Mouse (Mus musculus) myocyte (in vitro differentiated cells): ENCODE measurements around the gene Arhgef18. TPM values are rescaled to one million over a fixed set of nuclear protein-coding genes. Genes with fewer than 3 reads are reported as not detected.

Experiments
- H3K27me3 ChIP-seq: one replicate; pipeline ENCODE4 v1.6.1; 2011; ENCODE audit not compliant: control insufficient read depth, insufficient read depth, insufficient read length
- H3K36me3 ChIP-seq: one replicate; pipeline ENCODE4 v1.6.1; 2011; ENCODE audit not compliant: control insufficient read depth, insufficient read depth
- H3K4me2 ChIP-seq: one replicate; pipeline ENCODE4 v1.6.1; 2011; ENCODE audit warnings: low read depth, control low read depth
- H3K4me3 ChIP-seq: one replicate; pipeline ENCODE4 v1.5.1; 2011; ENCODE audit warnings: mild to moderate bottlenecking, control low read depth, moderate library complexity
- H3K79me2 ChIP-seq: one replicate; pipeline ENCODE4 v1.6.1; 2011; ENCODE audit not compliant: control insufficient read depth, insufficient read depth
- H3ac ChIP-seq: one replicate; pipeline ENCODE4 v1.6.1; 2011; ENCODE audit not compliant: control insufficient read depth, insufficient read length
- E2F4 ChIP-seq: IDR thresholded peaks from one replicate; pipeline ENCODE4 v1.6.1; 2011; ENCODE audit warnings: mild to moderate bottlenecking, control low read depth, moderate library complexity; ENCODE audit not compliant: insufficient read depth
- MYOD1 ChIP-seq, 3 experiments: IDR thresholded peaks; one replicate each; pipeline ENCODE4 v1.6.1; 2011; ENCODE audit warnings: control low read depth in 2 of 3, low read depth in 2 of 3, mild to moderate bottlenecking in 2 of 3, moderate library complexity in 1 of 3; ENCODE audit not compliant: insufficient read length in 2 of 3, control insufficient read depth in 1 of 3
- MYOG ChIP-seq, 3 experiments: IDR thresholded peaks; one replicate each; pipeline ENCODE4 v1.6.1; 2011; ENCODE audit warnings: control low read depth in 2 of 3, low read depth in 2 of 3, mild to moderate bottlenecking in 2 of 3; ENCODE audit not compliant: insufficient read length in 2 of 3, control insufficient read depth in 1 of 3, insufficient read depth in 1 of 3
- POLR2A ChIP-seq: IDR thresholded peaks from one replicate; pipeline ENCODE4 v1.6.1; 2011; ENCODE audit warnings: low read depth, mild to moderate bottlenecking, control low read depth, moderate library complexity; ENCODE audit not compliant: insufficient read length
- POLR2AphosphoS2 ChIP-seq: IDR thresholded peaks from one replicate; pipeline ENCODE4 v1.6.1; 2011; ENCODE audit warnings: low read depth, control low read depth; ENCODE audit not compliant: insufficient read length
- REST ChIP-seq: IDR thresholded peaks from one replicate; pipeline ENCODE4 v1.6.1; 2011; ENCODE audit warnings: mild to moderate bottlenecking, control low read depth, moderate library complexity; ENCODE audit not compliant: insufficient read depth, insufficient read length
- SRF ChIP-seq: IDR thresholded peaks from one replicate; pipeline ENCODE4 v1.6.1; 2011; ENCODE audit warnings: low read depth; ENCODE audit not compliant: control insufficient read depth, insufficient read length
- TCF12 ChIP-seq: IDR thresholded peaks from one replicate; pipeline ENCODE4 v1.6.1; 2011; ENCODE audit warnings: mild to moderate bottlenecking, control low read depth; ENCODE audit not compliant: poor library complexity, insufficient read depth, severe bottlenecking
- TCF3 ChIP-seq: IDR thresholded peaks from one replicate; pipeline ENCODE4 v1.6.1; 2011; ENCODE audit warnings: low read depth, control low read depth; ENCODE audit not compliant: insufficient read length
- USF1 ChIP-seq: IDR thresholded peaks from one replicate; pipeline ENCODE4 v1.6.1; 2011; ENCODE audit warnings: low read depth, mild to moderate bottlenecking, control low read depth, moderate library complexity
- polyA plus RNA-seq: library from polyadenylated mRNA; unstranded; fragments of >200 nt; fragmentation: generic; extraction: Trizol; gene quantifications from one replicate; pipeline ENCODE4 v1.2.1, GENCODE M21; 2012; ENCODE audit warnings: missing spikeins

The Arhgef18 gene
- polyA plus RNA-seq, 1 experiment = 10.7 TPM

- H3K79me2 ChIP-seq = peaks cover 6% of the 10 kb centered on the region
- H3K27me3 ChIP-seq = no peaks in the 10 kb centered on the region
- no peak overlapping the region for H3K4me2 ChIP-seq
- peaks cover 3% of the 10 kb centered on the region for H3K36me3 ChIP-seq
- no peak overlapping the region for H3ac ChIP-seq
- H3K4me3 ChIP-seq = no peak overlapping the region
- no peak for TF ChIP-seq POLR2AphosphoS2
- TF ChIP-seq USF1 = no peak
- no peak for TF ChIP-seq MYOG (IDR thresholded peaks at IDR 0.05; ENCODE audit: control insufficient read depth in 1 of 3, insufficient read depth in 1 of 3, insufficient read length in 2 of 3, low read depth in 2 of 3)
- TF ChIP-seq SRF = no peak
- TF ChIP-seq REST = no peak
- TF ChIP-seq E2F4 = no peak
- no peak for TF ChIP-seq TCF12
- TF ChIP-seq MYOD1 (IDR thresholded peaks at IDR 0.05; ENCODE audit: control insufficient read depth in 1 of 3, insufficient read length in 2 of 3, low read depth in 2 of 3) = no peak
- TF ChIP-seq TCF3 = no peak
- no peak for TF ChIP-seq POLR2A
Measured at GRCm38 (mm10) chr8:3502217-3502616, 109.4 kb downstream of the Arhgef18 start.

Other genes with a start within 250 kb of the Arhgef18 start
- 4.6 TPM for gene Insr, start 113.4 kb upstream of the Arhgef18 start, polyA plus RNA-seq
- gene A430078G23Rik, start 39.6 kb upstream of the Arhgef18 start, polyA plus RNA-seq = not detected
- gene Pex11g, start 74.7 kb downstream of the Arhgef18 start, polyA plus RNA-seq = 5.5 TPM
- not detected for gene Tex45, start 77.9 kb downstream of the Arhgef18 start, polyA plus RNA-seq
- 29.2 TPM for gene Zfp358, start 100.1 kb downstream of the Arhgef18 start, polyA plus RNA-seq
- 44.1 TPM for gene Mcoln1, start 107.5 kb downstream of the Arhgef18 start, polyA plus RNA-seq
- 14.8 TPM for gene Pnpla6, start 122.4 kb downstream of the Arhgef18 start, polyA plus RNA-seq
- gene C330021F23Rik, start 175.0 kb downstream of the Arhgef18 start, polyA plus RNA-seq = 0.05 TPM
- gene Camsap3, start 194.3 kb downstream of the Arhgef18 start, polyA plus RNA-seq = 0.05 TPM
- 44.6 TPM for gene Xab2, start 228.3 kb downstream of the Arhgef18 start, polyA plus RNA-seq
- gene Pet100, start 228.5 kb downstream of the Arhgef18 start, polyA plus RNA-seq = 51.7 TPM
- gene Pcp2, start 232.5 kb downstream of the Arhgef18 start, polyA plus RNA-seq = 0.62 TPM
- 7.7 TPM for gene Stxbp2, start 237.9 kb downstream of the Arhgef18 start, polyA plus RNA-seq